Mouse (Mus musculus) adrenal gland, postnatal 4 days (tissue): Measurements from ENCODE around the gene Gldn. TPM values are rescaled to one million over a fixed set of nuclear protein-coding genes. Genes with fewer than 3 reads are reported as not detected.

Experiments used
- DNase-seq, 2 experiments: peaks; one replicate each; pipeline ENCODE4 v3.0.0; 2021 to 2022; ENCODE audit warnings: low spot score in 2 of 2, mixed read lengths in 2 of 2
- long read RNA-seq, 2 experiments: library from polyadenylated mRNA; stranded (forward); transcript quantifications; one replicate each; pipeline ENCODE4 v2.0.0; 2021
- total RNA-seq, 2 experiments: library from RNA; stranded (reverse); gene quantifications; 2 replicates each; pipeline ENCODE4 v1.2.3; 2021

Gldn gene
- 1 to 10 TPM; 1.9 to 2.2 TPM for total RNA-seq
- long read RNA-seq, experiment 1, result 0 reads
- long read RNA-seq, experiment 2, result 0 reads

DNA sequence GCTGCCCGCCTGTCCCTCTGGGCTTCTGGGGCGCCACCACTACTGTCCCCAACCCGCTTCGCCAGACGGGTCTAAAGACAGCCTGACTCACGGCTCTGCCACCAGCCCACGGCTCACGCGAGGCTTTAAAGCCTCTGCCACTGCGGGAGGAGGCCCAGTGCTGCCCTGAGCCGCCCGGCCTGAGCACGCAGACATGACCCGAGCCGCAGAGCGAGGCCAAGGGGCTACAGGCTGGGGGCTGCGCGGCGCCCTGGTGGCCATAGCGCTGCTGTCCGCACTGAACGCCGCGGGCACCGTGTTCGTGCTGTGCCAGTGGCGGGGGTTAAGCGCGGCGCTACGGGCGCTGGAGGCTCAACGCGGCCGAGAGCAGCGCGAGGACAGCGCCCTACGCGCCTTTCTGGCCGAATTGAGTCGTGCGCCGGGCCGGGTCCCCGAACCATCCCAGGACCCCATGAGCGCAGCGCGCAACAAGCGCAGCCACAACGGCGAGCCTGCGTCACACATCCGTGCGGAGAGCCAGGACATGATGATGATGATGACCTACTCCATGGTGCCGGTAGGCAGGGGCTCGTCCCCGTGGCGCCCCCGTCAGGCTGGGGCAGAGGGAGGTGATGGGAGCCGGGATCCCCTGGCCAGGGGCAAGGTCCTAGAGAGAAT lies at the start of gene Gldn:
Gene Gldn, plus strand, starts transcription at position 156 of the 657 bp plus-strand sequence.
- DNase-seq, result peak in 1 of 2 experiments; percentile 4

GRCm38 (mm10) chr9:54244869-54245665 lies 41.2 kb upstream of the Gldn start:
- no peak for DNase-seq

GRCm38 (mm10) chr9:54264754-54265153 lies 21.5 kb upstream of the Gldn start:
- DNase-seq, result no peak

DNA sequence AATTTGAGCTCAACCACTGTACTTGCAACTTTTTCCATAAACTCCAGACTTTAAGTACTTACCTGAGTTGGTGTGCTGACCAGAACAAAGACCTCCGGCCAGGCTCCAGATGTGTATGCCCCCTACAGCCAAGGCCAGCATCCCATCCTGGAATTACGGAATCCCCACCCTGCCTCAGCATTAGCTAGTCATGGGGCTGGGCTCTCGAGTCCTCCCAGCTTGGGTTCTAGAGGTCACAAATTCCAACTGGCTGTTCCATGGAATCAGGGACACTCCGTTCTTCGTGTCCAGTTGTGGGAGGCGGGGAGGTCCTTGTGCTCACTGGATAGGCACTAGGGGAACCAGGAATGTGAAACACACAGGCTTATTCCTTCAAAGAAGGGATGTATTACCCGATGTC lies 18.3 kb upstream of the Gldn start, which contains the start of gene Cyp19a1:
Gene Cyp19a1, minus strand, starts transcription at position 101 of the 400 bp plus-strand sequence.
- no peak for DNase-seq

- DNase-seq, result no peak
Measured at GRCm38 (mm10) chr9:54269987-54270386, 16.3 kb upstream of the Gldn start.

DNA sequence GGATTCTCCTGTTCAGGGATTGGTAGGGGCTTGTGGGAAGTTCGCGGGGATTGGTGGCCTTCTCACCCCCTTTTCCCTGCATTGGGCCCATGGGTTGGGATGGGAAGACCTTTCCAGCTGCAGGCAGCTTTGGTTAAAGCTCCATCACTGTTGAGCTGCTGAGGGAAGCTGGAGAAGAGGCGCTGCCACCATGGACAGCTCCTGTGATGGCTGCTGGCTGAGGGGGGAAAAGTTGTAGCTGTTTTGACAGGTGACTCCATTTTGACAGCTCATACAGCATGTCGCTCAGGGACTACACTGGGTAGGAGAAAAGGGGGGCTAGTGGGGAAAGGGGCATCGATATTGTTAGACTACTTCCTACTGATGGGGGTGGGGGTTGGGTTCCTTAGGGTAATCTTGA lies 15.4 kb upstream of the Gldn start:
- DNase-seq, result no peak

DNA sequence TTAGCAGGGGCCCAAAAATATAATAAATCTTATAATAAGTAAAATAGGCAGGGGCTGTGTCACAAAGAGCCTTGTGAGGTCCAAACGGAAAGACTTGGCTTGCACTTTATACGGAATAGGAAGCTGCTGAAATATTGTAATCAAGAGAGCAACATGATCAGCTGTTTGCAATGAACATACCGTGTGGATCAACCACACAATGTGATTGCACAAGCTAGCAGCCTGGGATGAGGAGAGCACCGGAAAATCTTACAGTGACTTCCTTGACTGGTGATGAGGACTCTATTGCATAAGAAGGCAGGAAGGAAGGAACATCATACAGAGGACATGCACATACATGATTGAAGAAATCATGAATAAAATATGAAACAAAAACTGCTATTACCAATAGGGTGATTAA lies 11.0 kb upstream of the Gldn start:
- no peak for DNase-seq

- no peak for DNase-seq
Measured at GRCm38 (mm10) chr9:54279046-54279589, 7.2 kb upstream of the Gldn start.

DNA sequence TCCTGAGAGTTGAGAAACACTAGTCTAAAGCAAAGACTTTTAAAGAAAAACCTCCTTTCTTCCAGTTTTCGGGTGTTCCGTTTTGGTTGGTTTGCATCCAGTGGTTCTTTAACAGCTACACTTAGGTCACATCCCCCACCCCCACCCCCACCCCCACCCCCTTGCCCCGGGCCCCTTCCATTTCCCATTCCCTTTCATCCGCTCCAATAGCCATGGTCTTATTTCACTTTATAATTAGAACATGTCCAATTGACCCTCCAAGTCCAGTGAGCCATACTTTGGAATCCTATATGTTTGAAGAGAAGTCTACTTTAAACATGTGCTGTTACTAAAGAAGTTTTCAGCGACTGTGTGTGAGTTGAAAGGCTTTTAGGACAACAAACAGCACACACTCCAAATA lies 1.5 kb downstream of the Gldn start:
- no peak for DNase-seq

GRCm38 (mm10) chr9:54299389-54299788 lies 13.1 kb downstream of the Gldn start:
- DNase-seq, result no peak

DNA sequence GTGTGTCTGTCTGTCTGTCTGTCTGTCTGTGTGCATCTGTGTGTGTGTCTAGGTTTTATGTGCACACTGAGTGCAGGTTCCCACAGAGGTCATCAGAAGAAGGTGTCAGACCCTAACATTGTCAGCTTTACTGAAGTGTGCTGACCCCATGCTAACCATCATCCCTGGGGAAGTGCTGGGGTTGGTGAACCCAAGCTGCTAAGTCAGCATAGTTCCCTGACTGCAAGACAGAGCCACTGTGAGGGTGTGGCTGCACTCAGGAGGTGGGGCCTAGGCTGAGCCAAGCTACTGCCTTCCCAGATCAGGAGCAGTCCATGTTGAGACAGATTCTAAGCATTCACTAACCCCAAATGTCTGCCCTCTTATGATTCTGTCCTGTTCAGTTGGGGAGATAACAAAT lies 13.5 kb downstream of the Gldn start:
- DNase-seq, result no peak

- DNase-seq, result no peak
Measured at GRCm38 (mm10) chr9:54301255-54301654, 15.0 kb downstream of the Gldn start.

GRCm38 (mm10) chr9:54308209-54308608 lies 21.9 kb downstream of the Gldn start:
- no peak for DNase-seq

- DNase-seq, result no peak
Measured at GRCm38 (mm10) chr9:54308751-54309358, 22.6 kb downstream of the Gldn start.

DNA sequence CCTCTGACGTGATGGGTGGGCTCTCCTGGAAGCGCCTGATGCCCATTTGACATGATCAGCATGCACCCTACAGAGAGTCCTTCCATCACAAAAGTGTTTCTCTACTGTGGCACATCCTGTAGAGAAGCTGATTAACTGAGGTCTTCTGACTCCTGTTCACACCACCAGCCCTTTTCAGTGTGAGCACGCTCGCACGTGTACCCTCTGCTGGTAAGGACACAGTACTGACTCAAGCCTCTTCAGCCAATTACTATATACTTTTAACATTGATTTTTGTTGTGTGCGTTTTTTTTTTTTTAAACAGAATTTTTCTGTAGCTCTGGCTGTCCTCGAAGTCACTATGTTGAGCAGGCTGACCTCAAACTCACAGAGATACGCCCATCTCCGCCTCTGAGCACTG lies 30.1 kb downstream of the Gldn start:
- no peak for DNase-seq

DNA sequence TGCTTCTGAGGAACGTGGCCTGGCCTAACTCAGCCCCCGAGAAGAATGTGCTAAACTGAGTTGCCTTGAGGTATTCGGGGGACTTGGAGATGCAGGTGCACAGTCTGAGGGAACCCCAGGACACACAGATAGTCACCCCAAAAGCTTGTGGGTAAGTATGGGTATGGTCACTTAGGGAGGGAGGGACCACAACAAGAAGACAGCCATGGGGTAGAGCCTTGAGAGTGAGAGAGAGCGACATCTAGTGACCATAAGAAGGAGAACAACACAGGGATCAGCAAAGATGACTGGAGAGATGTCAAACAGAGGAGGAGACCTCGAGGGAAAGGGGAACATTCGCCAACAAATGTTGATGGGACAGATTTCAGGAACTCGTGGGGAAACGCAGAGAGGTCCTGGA lies 37.2 kb downstream of the Gldn start:
- no peak for DNase-seq

- no peak for DNase-seq
Measured at GRCm38 (mm10) chr9:54329201-54329600, 42.9 kb downstream of the Gldn start.

- no peak for DNase-seq
Measured at GRCm38 (mm10) chr9:54335582-54335981, 49.3 kb downstream of the Gldn start.

DNA sequence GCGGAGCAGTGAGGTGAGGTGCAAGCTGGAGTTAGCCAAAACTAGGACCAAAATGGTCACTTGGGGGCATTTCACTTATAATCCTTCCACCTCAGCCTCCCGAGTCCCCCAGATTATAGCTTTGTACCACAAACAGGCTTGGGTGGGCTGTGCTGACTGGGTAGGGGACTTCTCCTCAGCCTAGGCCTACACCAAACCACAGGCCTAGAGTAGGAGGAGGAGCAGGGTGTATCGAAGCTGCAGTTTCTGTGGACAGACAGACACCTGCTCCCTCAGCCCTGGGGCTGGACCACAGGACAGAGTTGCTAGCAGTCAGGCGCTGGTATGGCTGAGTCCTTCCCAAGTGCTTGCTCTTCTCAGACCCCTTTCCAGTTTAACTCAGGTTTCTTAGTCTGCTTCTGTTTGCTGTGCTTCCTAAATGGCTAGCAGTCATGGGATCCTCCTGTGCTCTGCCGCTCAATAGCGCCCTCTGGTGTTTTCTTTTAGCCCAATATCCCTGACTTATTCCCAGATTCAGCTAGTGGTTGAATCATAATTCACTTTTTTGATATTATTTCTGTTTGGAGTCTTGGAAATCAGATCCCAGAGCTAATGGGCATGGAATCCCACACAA lies 50.4 kb downstream of the Gldn start:
- DNase-seq, result peak in 1 of 2 experiments; percentile 25

DNA sequence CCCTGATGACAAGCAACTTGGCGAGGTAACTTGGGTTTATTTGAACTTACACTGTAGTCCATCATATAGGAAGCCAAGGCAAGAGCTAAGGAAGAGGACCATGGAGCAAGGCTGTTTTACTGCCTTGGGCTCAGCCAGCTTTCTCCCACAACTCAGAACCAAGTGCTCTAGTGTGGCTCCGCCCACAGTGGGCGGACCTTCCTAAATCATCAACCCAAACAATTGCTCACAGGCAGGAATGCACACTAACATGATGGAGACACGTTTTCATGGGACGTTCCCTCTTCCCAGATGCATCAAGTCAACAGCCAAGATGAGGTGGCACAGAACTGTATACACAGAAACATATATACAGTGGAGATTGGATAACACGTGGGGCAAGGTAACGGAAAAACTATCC lies 55.7 kb downstream of the Gldn start:
- no peak for DNase-seq

GRCm38 (mm10) chr9:54356756-54357155 lies 70.5 kb downstream of the Gldn start:
- no peak for DNase-seq
